Mouse (Mus musculus) adrenal gland, postnatal 14 days (tissue): ENCODE data around the gene Zfp865. TPM values are rescaled to one million over a fixed set of nuclear protein-coding genes. Genes with fewer than 3 reads are reported as not detected.
A peak's percentile ranks its signal among the peaks of the same experiment; 100 is the strongest.
"Not testable (repeated sequence)": the region's sequence is repeated elsewhere in the genome, so short reads cannot be mapped to it uniquely, and the experiment has no call there.

Experiments used
- DNase-seq: peaks from one replicate; pipeline ENCODE4 v3.0.0; 2021; ENCODE audit warnings: mixed read lengths
- total RNA-seq: library from RNA; stranded (reverse); gene quantifications from 2 replicates; pipeline ENCODE4 v1.2.3, GENCODE M21; 2021

The Zfp865 gene
- total RNA-seq, 1 experiment from 2014 or later = 25.3 TPM

DNA sequence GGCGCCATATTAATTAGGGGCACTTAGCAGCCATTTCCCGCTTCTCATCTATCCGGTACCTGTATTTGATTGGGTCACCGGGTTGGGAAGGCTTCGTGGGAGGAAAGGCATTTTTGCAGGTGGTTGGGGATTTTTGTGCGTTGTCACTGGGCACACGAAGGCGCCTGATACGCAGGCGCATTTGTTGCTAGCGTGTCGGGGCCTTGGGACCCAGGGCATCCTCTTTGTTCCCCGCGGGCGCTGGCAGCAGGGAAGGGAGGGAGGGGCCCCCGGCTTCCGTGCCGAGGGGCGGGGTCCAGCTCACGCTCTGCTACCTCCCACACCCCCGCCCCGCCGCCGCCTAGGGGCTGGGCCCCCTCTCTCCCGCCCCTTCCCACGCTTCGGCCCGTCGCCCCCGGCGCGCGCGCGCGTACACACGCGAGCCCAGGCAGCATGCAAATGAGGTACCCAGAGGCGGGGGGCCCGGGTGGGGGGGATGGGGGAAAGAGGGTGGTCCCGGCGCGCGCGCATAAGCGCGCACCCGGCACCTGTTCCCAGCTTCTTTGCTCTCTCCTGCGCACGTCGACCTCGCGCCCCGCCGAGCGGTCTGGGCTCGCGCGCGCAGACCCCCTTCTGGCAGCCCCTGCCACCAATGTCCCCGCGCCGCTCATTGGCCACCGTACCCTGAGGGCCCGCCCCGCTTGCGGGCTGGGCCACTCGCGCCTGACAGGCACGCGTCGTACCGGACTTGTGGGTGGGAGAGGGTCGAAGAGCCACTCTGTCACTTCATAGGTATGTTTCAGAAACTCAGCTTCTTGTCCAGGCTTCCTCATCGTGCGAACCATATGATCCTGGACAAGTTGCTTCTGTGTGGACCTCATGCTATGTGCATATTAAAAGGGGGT, 4.8 kb upstream of the Zfp865 start, which contains the start of gene Gm44973:
Gene Gm44973 (plus strand): TSS at position 379 of the 884 bp plus-strand sequence.
- DNase-seq = peak; percentile 98

DNA sequence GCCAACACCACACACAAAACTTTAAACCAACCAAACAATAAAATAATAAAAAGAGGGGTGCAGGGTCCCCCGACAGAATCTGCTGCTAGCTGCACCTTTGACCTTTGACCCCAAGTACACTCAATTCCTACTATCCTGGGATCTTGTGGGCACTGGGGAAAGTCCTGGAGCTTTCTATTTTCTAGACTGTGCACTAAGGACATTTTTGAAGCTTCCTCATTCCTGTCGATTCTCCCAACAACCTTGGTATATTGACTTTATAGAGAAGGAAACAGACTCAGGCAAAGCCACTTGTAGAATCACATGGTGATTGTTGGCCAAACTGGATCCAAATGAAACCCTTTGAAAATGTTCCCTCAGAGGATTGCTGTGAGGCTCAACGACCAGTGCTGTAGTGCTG, 4.1 kb upstream of the Zfp865 start:
- no peak for DNase-seq

DNA sequence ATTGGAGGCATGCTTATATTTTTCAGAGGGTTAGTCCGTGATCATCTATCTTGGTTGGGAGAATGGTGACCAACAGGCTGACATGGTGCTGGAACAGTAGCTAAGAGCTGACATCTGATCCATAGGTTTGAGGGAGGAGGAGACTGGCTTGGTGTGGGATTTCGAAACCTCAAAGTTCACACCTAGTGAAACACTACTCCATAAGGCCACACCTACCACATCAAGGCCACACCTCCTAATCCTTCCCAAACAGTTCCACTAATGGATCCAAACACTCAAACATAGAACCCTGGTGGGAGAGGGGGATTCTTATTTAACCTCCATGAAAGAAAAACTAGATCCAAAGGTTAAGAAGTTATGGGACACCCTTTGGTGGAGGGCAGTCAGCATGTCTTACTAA, 3.3 kb upstream of the Zfp865 start:
- DNase-seq = no peak

DNA sequence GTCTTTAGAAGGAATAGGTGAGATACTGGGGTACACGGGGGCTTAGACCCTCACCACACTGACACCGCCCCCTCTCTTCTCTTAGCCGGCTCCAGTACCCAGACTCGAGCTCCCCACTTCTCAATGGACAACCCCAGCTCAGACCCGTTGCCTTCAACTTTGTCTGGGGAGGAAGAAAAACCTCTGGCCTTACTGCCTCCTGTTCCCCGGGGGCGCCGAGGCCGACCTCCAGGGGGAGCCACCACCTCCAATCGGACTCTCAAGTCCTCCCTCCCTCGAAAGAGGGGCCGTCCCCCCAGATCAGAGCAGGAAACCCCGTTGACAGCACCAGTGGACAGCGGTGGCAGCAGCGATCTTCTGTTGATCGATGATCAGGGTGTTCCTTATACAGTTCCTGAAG, 2.8 kb upstream of the Zfp865 start:
- peak; percentile 27 for DNase-seq

DNA sequence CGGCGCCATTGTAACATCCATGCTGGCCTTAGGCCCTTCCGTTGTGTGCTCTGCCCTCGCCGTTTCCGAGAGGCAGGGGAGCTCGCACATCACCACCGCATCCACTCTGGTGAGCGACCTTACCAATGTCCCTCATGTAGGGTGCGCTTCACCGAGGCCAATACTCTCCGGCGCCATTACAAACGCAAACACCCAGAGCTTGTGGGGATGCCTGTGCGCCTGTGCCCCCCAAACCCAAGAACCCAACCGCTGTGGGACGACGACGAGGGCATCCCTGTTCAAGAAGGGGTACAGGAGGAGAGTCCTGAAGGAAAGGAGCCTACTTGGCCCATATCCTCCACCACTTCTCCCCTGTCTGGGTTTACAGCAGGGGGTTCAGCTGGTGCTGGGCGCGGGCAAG, 2.2 kb upstream of the Zfp865 start:
- no peak for DNase-seq

DNA sequence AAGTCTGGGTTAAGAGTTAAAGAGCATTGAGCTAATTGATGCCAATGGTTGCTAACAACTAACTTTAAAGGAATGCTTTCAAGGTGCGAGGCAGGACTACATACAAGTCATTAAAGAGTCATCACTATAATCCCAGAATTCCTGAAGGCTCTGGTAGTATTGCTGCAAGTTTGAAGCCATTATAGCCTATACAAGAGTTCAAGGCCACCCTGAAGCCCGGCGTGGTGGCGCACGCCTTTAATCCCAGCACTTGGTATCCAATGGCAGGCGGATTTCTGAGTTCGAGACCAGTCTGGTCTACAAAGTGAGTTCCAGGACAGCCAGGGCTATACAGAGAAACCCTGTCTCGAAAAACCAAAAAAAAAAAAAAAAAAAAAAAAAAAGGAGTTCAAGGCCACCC, 600 bp upstream of the Zfp865 start:
- DNase-seq = not testable (repeated sequence)

DNA sequence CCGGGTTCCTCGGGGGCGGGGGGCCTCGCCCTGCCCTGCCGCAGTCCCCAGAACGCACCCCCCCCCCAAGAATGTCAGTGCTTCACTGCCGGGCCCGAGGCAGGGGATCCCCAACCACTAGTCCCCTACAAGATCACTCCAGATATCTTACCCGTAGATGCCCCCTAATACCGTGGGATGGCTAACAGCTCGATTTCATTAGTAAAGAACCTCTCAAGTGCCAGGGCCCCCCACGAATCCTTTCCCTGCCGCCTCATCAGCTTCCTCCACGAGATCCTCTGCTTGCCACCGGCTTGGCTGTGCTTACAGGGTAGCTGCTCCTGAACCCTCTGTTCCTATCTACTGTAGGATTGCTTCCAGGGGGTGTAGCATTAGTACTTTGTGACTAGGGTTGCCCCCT, 509 bp downstream of the Zfp865 start:
- DNase-seq = no peak

DNA sequence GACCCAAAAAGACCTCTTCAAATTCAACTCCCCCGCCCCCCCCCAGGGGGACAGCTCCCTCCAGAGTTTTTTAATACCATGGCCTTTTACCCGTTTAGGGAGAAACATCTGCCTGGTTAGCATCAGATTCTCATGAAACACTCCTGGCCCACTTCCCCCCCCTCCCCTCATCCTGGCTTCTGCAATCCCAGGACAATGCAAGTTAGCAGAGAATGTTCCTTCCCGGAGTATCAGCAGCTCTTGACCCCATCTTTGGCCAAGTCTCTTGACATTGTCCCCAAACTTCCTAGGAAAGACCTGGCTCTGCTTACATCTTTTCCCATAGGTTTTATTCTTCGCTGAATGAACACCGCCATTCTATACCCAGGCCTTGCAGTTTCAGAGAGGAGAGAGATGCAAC, 1.0 kb downstream of the Zfp865 start:
- no peak for DNase-seq

DNA sequence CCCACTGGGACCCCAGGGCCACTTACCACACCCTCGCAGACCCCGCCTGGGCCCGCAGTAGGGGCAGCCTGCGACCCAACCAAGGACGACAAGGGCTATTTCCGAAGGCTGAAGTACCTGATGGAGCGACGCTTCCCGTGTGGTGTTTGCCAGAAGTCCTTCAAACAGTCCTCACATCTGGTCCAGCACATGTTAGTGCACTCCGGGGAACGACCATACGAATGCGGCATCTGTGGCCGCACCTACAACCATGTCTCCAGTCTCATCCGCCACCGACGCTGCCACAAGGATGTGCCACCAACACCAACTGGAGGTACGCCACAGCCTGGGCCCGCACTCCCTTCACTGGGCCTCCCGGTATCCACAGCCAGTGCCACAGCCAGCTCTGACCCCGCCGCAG, 9.4 kb downstream of the Zfp865 start:
- DNase-seq = no peak

DNA sequence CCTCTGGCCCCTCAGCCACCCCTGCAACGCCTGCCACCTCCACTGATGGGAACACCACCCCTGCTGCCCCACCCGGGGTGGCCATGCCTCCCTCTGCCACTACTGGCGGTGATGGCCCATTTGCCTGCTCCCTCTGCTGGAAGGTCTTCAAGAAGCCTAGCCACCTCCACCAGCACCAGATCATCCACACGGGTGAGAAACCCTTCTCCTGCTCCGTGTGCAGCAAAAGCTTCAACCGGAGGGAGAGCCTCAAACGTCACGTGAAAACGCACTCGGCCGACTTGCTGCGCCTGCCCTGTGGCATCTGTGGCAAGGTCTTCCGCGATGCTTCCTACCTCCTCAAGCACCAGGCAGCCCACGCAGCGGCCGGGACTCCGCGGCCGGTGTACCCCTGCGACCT, 9.8 kb downstream of the Zfp865 start:
- DNase-seq = no peak

DNA sequence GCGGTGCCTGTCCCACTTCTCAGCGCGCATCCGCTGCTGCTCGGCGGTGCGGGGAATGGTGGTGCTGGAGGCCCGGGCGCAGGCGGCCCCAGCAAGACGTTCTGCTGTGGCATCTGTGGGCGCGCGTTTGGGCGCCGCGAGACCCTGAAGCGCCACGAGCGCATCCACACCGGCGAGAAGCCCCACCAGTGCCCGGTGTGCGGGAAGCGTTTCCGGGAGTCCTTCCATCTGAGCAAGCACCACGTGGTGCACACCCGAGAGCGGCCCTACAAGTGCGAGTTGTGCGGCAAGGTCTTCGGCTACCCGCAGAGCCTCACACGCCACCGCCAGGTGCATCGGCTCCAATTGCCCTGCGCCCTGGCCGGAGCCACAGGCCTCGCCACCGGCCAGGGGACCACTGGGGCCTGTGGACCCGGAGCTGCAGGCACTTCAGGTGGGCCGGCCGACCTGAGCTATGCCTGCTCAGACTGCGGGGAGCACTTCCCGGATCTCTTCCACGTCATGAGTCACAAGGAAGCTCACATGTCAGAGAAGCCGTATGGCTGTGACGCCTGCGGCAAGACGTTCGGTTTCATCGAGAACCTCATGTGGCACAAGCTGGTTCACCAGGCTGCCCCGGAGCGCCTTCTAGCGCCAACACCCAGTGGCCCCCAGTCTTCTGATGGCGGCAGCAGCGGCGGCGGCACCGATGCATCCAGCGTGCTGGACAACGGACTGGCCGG, 10.5 kb downstream of the Zfp865 start:
- no peak for DNase-seq

DNA sequence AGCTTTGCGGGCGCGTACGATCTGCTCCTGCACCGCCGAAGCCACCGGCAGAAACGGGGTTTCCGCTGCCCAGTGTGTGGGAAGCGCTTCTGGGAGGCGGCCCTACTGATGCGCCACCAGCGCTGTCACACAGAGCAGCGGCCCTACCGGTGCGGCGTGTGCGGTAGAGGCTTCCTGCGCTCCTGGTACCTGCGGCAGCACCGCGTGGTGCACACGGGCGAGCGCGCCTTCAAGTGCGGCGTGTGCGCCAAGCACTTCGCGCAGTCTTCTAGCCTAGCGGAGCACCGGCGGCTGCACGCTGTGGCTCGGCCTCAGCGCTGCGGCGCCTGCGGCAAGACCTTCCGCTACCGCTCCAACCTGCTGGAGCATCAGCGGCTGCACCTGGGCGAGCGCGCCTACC, 11.3 kb downstream of the Zfp865 start:
- DNase-seq = no peak

DNA sequence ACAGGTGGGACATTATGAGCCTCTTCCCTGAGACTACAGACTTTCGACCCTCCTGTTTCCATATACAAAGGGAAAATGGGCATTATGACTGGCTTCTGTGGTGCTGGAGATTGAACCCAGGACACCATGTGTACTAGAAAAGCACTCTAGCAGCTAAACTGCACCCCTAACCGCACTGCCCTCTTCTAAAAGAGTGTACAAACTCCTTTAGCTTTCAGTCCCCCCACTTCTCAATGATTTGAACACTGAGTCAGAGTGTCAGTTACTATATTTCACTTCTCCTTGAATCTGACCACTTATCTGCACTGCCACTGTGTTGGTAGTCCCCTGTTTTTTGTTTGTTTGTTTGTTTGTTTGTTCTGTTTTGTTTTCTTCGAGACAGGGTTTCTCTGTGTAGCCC, 13.6 kb downstream of the Zfp865 start, which contains the start of gene 4632433K11Rik:
Gene 4632433K11Rik (plus strand): TSS at position 301 of the 400 bp plus-strand sequence.
- DNase-seq = no peak

DNA sequence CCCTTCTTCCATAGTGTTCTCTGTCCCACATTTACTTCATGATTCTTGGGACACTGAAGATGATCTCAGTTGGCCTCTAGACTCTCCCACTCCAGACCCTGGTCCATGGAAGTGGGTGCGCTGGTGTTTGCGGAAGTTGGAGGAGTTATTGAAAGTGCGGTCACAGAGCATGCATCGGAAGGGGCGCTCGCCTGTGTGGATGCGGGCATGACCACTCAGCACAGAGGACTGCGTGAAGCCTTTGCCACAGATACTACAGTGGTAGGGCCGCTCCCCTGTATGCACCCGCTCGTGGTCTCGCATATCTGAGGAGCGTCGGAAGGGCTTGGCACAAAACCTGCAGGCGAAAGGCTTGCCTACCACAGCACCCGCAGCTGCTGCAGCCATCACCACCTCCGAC, 15.5 kb downstream of the Zfp865 start:
- no peak for DNase-seq

DNA sequence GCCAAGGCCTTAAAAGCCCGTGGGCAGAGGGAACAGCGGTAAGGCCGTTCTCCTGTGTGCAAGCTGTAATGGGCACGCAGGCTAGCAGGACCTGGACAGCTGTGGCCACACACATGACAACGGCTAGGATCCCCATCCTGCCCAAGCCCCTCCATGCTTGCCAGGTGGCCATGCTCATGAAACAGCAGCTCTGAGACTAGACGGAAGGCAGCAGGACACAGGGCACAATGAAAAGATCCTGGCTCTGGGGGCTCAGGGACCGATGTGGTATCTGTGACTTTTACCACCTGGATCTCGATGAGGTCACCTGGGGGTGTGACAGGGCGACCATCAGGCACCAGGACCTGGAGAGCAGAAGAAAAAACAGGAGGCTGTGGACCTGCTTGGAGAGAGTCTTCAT, 16.0 kb downstream of the Zfp865 start:
- DNase-seq = no peak

DNA sequence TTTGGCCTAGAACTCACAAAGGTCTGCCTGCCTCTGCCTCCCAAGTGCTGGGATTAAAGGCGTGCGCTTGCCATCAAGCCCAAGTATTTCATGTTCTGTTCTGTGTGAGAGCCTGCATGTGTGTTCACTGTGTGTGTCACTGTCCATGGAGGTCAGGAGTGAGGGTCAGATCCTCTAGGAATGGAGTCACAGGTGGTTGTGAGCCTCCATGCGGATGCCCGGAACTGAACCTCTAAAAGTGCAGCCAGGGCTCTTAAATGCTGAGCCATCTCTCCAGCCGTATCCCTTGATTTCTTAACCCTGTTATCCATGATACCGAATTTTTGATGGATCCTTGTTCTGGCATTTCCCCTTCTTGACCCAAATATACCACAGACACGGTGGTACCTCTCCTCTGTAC, 16.9 kb downstream of the Zfp865 start:
- no peak for DNase-seq

DNA sequence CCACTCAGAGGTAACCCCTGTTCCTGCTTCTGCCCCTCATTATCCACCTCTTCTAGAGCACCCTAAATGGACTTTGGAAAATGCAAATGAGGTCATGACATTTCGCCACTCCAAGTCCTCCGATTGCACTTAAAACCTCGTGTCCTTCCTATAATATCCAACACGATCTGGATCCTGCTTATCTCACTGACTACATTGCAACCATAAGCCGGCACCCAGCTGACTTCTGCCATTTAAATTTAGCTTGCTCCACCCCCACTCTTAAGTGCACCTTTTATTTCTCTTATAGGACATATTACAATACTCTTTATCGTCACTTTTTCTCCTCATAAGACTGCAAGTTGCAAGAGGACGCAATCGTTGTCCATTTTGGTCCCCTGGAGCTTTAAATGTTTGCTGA, 17.3 kb downstream of the Zfp865 start:
- no peak for DNase-seq

DNA sequence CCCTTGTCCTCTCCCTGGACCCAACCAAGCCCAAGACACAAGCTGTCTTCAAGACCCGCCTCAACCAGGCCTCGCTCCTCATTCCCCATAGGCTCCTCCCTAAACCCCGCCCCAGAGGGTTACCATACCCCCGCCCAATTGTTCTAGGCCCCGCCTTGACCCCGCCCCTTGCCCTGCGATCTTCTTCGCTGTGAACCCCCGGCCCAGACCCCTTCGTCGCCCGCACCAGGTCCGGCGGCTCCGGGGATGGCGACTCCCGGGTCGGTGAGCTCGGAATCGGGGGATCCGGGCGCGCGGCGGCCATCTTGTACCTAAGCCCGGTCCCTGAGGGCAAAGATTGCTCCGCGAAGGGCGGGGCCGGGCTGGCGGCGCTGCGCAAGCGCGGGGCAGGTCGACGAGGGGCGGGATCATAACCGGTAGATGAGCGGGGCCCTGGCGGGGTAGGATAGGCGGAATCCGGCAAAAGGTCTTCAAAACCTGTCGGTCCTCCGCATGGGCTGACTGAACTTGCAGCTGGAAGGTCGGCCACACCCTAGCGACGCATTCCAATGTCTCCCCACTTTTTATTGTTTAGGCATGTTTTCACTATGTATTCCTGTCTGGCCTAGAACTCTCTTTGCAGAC, 18.0 kb downstream of the Zfp865 start, which contains the start of gene Zfp784:
Gene Zfp784 (minus strand): TSS at position 338 of the 624 bp plus-strand sequence.
- DNase-seq = peak; percentile 97

DNA sequence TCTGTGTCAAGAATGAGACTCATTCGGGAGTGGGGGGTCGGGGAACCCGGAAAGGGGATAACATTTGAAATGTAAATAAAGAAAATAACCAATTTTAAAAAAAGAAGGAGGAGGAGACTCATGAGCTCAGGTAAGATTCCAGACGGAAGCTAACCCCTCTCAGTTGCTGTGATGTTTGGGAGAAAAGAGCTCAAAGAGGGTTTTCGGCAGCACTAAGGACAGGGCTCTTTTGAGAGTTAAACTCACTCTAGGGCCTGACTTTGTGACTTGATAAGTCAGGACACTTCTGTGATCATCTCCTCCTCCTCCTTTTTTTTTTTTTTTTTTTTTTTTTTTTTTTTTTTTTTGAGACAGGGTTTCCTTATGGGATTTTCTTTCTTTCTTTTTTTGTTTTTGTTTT, 18.8 kb downstream of the Zfp865 start:
- DNase-seq = no peak

DNA sequence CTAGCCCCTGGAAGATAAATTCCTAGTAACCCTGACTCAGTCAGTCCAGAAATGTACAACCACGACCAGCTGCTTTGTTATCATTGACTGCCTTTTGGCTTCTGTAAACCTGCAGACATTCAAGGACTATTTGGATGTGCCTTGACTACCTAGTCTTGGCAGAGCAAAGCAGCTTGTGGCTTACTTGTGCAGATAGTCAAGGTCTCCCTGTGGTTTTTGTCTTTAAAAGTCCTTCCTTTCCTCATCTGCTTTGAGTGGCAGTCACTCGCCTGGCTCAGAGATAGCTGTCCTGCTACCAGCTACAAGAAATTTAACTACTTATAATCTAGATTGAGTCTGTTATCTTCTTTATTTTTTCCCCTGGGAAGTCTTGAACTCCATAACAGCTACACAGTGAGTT, 24.8 kb downstream of the Zfp865 start:
- DNase-seq = no peak

DNA sequence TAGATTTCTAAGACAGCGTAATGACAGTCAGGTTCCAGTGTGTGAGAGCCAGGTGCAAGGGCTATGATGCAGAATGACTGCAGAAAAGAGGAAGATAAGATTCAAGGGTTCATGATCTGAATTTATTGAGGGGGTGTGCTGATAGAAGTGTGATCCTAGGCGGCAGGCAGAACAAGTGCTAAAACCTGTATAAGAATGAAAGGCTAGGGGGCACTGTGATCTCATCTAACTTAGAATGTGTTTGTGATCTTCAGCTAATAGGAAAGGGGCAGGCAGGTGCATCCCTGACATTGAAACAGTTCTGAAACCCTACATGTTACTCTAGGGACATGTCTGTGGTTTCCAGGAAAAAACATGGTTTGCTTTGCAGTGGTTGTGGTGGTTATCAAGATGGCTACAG, 25.9 kb downstream of the Zfp865 start:
- no peak for DNase-seq

DNA sequence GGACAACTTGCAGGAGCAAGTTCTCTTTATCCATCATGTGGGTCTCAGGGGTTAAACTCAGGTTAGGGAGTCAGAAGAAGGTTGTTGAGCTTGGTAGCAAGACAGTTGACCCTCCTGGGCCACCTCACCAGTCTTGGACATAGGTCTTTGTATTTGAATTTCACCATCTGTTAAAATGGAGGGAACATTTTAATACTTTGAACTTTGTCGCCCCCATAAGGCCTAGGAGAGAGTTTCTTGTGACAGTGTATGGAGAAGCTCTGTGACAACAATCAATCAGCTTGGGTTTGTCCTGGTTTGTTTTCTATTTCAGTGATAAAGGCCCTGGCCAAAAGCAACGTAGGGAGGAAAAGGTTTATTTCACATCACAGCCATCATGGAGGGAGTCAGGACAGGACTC, 27.1 kb downstream of the Zfp865 start:
- no peak for DNase-seq
